Mouse (Mus musculus) lung, postnatal 0 days (tissue): Measurements from ENCODE around the gene Myo1g. TPM values are rescaled to one million over a fixed set of nuclear protein-coding genes. Genes with fewer than 3 reads are reported as not detected.
A peak's percentile ranks its signal among the peaks of the same experiment; 100 is the strongest.

Experiments
- ATAC-seq: fragments of 200-750 bp; cut with Nextera tagmentation; 2 replicates; pipeline ENCODE4 v1.8.0; 2017; ENCODE audit warnings: moderate library complexity
- DNase-seq: peaks from one replicate; pipeline ENCODE4 v3.0.0-alpha.2; 2016; ENCODE audit warnings: low spot score
- H3K27ac ChIP-seq: fragments of 300-500 bp; sonication (generic); 2 replicates; pipeline ENCODE4 v1.5.1; 2014; ENCODE audit warnings: antibody characterized with exemption, mild to moderate bottlenecking, low read length, mixed read lengths
- H3K27me3 ChIP-seq: fragments of 300-500 bp; sonication (generic); replicated peaks from 2 replicates; pipeline ENCODE4 v1.6.1; 2014; ENCODE audit warnings: low read length, mixed read lengths; ENCODE audit not compliant: insufficient read depth
- H3K36me3 ChIP-seq: fragments of 300-500 bp; sonication (generic); 2 replicates; pipeline ENCODE4 v1.6.1; 2014; ENCODE audit warnings: low read length, mixed read lengths; ENCODE audit not compliant: insufficient read depth
- H3K4me1 ChIP-seq: fragments of 300-500 bp; sonication (generic); 2 replicates; pipeline ENCODE4 v1.6.1; 2014; ENCODE audit warnings: antibody characterized with exemption, low read depth, low read length, mixed read lengths; ENCODE audit not compliant: insufficient read depth
- H3K4me2 ChIP-seq: fragments of 300-500 bp; sonication (generic); replicated peaks from 2 replicates; pipeline ENCODE4 v1.6.1; 2014; ENCODE audit warnings: low read depth, mild to moderate bottlenecking, low read length, moderate library complexity, mixed read lengths
- H3K4me3 ChIP-seq: fragments of 300-500 bp; sonication (generic); 2 replicates; pipeline ENCODE4 v1.5.1; 2014; ENCODE audit warnings: low read depth, low read length
- H3K9ac ChIP-seq: fragments of 300-500 bp; sonication (generic); replicated peaks from 2 replicates; pipeline ENCODE4 v1.6.1; 2014; ENCODE audit warnings: low read depth, mild to moderate bottlenecking
- H3K9me3 ChIP-seq: fragments of 300-500 bp; sonication (generic); 2 replicates; pipeline ENCODE4 v1.6.1; 2016; ENCODE audit warnings: low read length, mixed read lengths
- CTCF ChIP-seq: IDR thresholded peaks from 2 replicates; pipeline ENCODE4 v1.5.1; 2016; ENCODE audit warnings: antibody characterized with exemption, mild to moderate bottlenecking
- EP300 ChIP-seq: IDR thresholded peaks from 2 replicates; pipeline ENCODE4 v1.6.1; 2016; ENCODE audit warnings: antibody characterized with exemption, mild to moderate bottlenecking, control low read depth
- WGBS: fragments of 180-500 bp; shearing (Covaris S2); extraction: QIAGEN DNeasy Blood & Tissue Kit; methylation state at CpG from one replicate; pipeline ENCODE4 v1.1.7; 2014; 5-methylcytosine and 5-hydroxymethylcytosine counted together
- polyA plus RNA-seq: library from polyadenylated mRNA; unstranded; fragments of >200 nt; fragmentation: Nextera tagmentation; extraction: Ambion mirVana; gene quantifications from 2 replicates; pipeline ENCODE4 v1.2.1, GENCODE M21; 2015

The Myo1g gene
- polyA plus RNA-seq, 1 experiment from 2014 or later = 6.2 TPM

DNA sequence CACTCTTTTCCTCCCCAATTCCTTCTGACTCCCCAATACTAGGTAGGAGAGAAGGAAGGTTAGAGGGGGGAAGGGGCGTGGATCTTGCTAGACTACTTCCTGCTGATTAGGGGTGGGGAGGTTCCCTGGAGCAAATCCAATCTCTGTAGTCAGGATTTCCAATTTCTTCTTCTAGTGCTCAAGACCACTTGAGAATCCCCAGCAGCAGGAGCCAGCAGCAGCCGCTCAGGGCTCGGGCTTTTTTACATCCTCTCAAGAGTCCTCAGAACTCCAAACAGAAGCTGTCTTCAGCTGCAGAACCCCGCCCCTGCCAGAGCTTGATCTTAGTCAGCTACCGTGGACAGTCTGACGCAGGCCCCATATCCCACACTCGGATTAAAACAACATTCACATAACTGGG is 33.3 kb downstream of the Myo1g start:
- DNase-seq (peak; percentile 76), ATAC-seq (peak; percentile 79)
- no peaks in the 10 kb centered on the region for H3K36me3 ChIP-seq
- 29% methylated on average over 7 of the region's 7 CpGs for WGBS
- no peak overlapping the region for H3K9ac ChIP-seq
- H3K4me1 ChIP-seq = no peaks in the 10 kb centered on the region
- H3K27ac ChIP-seq = no peak overlapping the region
- no peak overlapping the region for H3K4me2 ChIP-seq
- H3K4me3 ChIP-seq = no peak overlapping the region
- H3K27me3 ChIP-seq = no peaks in the 10 kb centered on the region
- TF ChIP-seq EP300 (no peak), CTCF (no peak)
- H3K9me3 ChIP-seq = no peaks in the 10 kb centered on the region

DNA sequence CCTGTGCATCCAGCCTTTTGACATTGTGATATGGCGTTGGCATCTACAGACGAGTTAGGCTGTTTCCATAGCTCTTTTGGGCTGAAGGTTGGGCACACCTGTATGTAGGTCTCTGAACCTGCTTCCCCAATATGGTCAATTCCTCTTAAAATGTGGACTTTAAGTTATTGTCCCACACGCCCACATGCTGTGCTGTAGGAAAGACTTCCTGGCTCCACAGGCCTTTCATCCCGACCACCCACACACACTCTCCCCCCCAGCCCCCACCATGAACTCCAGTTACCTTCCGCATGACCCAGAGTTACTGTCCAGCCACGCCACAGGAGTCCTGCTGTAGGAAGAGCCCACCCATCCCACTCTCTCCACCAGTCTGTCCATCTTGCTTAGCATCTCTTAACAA is 33.8 kb downstream of the Myo1g start:
- H3K9me3 ChIP-seq = no peaks in the 10 kb centered on the region
- H3K36me3 ChIP-seq = no peaks in the 10 kb centered on the region
- DNase-seq (no peak), ATAC-seq (no peak)
- no peak overlapping the region for H3K9ac ChIP-seq
- no peaks in the 10 kb centered on the region for H3K4me1 ChIP-seq
- H3K27me3 ChIP-seq = no peaks in the 10 kb centered on the region
- no peak overlapping the region for H3K4me3 ChIP-seq
- WGBS = 57% methylated on average over 6 of the region's 6 CpGs
- no peak for TF ChIP-seq EP300
- no peak for TF ChIP-seq CTCF
- H3K4me2 ChIP-seq = no peak overlapping the region
- H3K27ac ChIP-seq = no peak overlapping the region

DNA sequence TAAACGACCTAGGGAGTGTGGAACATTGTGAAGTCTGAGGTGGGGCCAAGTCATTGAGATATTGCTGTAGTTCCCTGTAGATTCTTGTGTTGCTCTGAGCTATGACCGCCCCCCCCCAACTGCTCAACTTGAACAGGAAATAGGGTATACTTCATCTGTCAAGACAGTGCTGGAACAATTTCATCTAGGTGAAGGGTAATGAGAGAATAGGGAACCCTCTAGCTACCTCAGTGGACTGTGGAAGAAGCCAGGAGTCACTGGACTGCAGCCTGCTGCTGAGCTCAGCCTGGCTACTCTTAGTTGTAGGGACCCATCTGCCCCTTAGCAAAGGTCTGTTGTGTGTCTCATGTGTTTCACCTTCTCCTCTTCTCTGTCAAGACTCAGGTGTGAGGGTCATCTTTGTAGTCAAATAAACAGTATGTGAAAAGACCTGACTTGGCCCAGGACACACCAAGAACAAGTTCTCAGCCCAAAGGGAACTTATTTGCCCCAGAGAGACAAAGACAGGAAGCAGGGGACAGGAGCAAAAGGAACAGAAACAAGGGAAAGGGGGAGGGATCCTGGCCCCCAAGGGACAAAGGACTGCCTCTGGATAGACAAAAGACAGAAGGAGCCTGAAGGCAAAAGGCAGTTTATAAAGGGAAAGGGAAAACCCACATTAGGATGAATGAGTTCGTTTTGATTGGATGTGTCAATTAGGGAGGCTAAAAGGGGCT is 36.4 kb downstream of the Myo1g start:
- H3K4me2 ChIP-seq = no peak overlapping the region
- WGBS = 50% methylated on average over 3 of the region's 3 CpGs
- no peaks in the 10 kb centered on the region for H3K27me3 ChIP-seq
- DNase-seq (no peak), ATAC-seq (no peak)
- no peak overlapping the region for H3K27ac ChIP-seq
- no peaks in the 10 kb centered on the region for H3K4me1 ChIP-seq
- H3K9ac ChIP-seq = no peak overlapping the region
- no peaks in the 10 kb centered on the region for H3K36me3 ChIP-seq
- no peak for TF ChIP-seq CTCF
- no peak for TF ChIP-seq EP300
- no peak overlapping the region for H3K4me3 ChIP-seq
- no peaks in the 10 kb centered on the region for H3K9me3 ChIP-seq

DNA sequence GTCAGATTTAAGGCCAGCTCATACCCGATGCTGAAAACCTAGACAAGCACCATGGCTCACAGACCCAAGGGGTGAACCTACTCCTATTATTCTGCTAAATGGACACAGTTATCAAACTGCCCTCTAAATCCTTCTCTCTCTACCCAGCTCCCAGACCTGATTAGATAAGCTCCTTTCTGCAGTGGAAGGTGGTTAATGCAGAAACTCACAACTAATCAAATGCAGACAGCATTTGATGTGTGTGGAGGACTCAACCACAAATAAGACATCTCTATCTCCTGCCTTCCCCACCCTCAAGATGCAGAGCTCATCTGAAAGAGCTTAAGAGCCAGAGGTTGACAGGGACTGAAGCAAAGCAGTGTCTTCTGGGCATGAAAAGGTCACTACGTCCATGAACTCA is 37.7 kb downstream of the Myo1g start:
- Histone ChIP-seq H3K27me3 (no peaks in the 10 kb centered on the region), H3K4me2 (no peak overlapping the region), H3K9me3 (no peaks in the 10 kb centered on the region), H3K4me3 (no peak overlapping the region), H3K27ac (no peak overlapping the region), H3K9ac (no peak overlapping the region), H3K36me3 (no peaks in the 10 kb centered on the region), H3K4me1 (no peaks in the 10 kb centered on the region)
- DNase-seq (no peak), ATAC-seq (no peak)
- no peak for TF ChIP-seq CTCF
- TF ChIP-seq EP300 = no peak
- WGBS = 86% methylated on average over 2 of the region's 2 CpGs

DNA sequence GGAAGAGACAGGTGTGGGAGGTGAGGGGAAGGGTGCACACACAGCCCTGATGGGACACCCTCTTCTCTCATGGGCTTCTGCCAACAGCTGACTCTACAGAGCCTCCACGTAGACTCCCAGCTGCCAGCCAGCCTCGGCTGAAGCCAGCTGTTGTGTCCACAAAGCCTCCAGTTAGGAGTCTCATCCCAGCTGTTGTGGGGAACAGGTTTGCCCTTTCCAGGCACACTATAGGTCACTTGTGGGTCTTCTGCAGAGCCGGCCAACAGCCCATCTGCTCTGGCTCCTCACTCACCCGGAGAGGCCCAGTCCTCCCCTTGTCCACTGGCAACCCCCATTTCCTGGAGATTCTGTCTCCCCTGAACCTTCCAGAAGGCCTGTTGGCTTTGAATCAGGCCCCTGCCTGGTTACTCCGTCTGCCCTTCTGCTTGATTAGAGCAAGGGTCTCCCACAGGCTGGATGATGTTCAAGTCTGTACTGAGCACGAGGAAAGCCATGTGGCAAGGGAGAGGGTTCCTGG is 39.0 kb downstream of the Myo1g start:
- H3K9me3 ChIP-seq = no peaks in the 10 kb centered on the region
- no peaks in the 10 kb centered on the region for H3K27me3 ChIP-seq
- DNase-seq (peak; percentile 82), ATAC-seq (peak; percentile 94)
- 33% methylated on average over 6 of the region's 6 CpGs for WGBS
- no peak overlapping the region for H3K4me2 ChIP-seq
- H3K4me1 ChIP-seq = no peaks in the 10 kb centered on the region
- no peaks in the 10 kb centered on the region for H3K36me3 ChIP-seq
- TF ChIP-seq EP300 (no peak), CTCF (no peak)
- no peak overlapping the region for H3K4me3 ChIP-seq
- H3K27ac ChIP-seq = peak overlapping the region; percentile 20; the same call in 1 of the 2 replicates
- no peak overlapping the region for H3K9ac ChIP-seq

DNA sequence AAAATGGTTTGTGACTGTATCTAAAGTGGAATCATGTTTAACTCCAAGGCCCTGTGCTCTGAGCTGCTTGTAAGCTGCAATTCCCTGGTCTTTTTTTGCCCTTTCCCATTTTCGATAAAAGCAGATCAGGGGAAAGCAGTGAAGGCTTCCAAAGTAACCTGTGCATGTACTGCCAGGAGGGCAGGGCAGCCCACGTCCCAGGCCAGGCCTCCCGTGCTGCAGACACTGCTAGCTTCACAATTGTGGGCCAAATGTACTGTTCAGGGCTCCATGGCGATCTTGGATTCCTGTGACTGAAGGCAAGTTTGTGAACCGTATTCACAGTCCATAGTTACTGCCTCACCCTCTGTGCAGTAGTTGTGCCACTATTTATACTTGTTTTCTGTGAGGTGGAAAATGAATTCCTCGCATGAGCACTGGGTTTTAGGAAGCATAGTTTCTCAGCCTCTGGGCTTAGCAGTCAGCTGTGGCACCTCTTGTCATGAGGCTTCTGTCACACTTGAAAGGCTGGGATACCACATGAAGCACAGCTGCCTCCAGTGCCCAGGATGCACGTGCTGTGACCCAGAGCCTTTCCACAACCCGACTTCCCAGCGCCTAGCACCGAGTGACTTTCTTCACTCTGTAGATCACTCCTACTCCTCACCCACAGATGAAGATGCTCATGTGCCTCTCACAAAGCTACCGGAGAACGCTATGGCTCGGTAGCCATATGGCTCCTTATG is 39.9 kb downstream of the Myo1g start:
- H3K36me3 ChIP-seq = no peaks in the 10 kb centered on the region
- no peaks in the 10 kb centered on the region for H3K27me3 ChIP-seq
- DNase-seq (no peak), ATAC-seq (no peak)
- WGBS = 74% methylated on average over 13 of the region's 13 CpGs
- no peak overlapping the region for H3K9ac ChIP-seq
- H3K4me3 ChIP-seq = no peak overlapping the region
- TF ChIP-seq EP300 (no peak), CTCF (no peak)
- H3K9me3 ChIP-seq = no peaks in the 10 kb centered on the region
- no peak overlapping the region for H3K27ac ChIP-seq
- no peaks in the 10 kb centered on the region for H3K4me1 ChIP-seq
- H3K4me2 ChIP-seq = no peak overlapping the region
